Mouse (Mus musculus) liver, adult 2 months (tissue): ENCODE data around the gene Bri3bp. TPM values are rescaled to one million over a fixed set of nuclear protein-coding genes. Genes with fewer than 3 reads are reported as not detected.
"Not testable (repeated sequence)": the region's sequence is repeated elsewhere in the genome, so short reads cannot be mapped to it uniquely, and the experiment has no call there.

Source experiments
- DNase-seq: peaks from one replicate; pipeline ENCODE4 v3.0.0-alpha.2; 2011; ENCODE audit warnings: low read depth, low spot score; ENCODE audit errors: extremely low read depth
- H3K27ac ChIP-seq: fragments of 200-500 bp; replicated peaks from 2 replicates; pipeline ENCODE4 v1.5.1; 2012; ENCODE audit warnings: low read depth, mild to moderate bottlenecking, control low read depth, inconsistent platforms, low read length; ENCODE audit not compliant: insufficient read depth
- H3K27me3 ChIP-seq: fragments of 200-500 bp; 2 replicates; pipeline ENCODE4 v1.6.1; 2012; ENCODE audit warnings: mild to moderate bottlenecking, moderate library complexity, low read length, inconsistent platforms; ENCODE audit not compliant: control insufficient read depth, insufficient read depth
- H3K36me3 ChIP-seq: fragments of 200-500 bp; 2 replicates; pipeline ENCODE4 v1.6.1; 2012; ENCODE audit warnings: low read length, inconsistent platforms; ENCODE audit not compliant: control insufficient read depth, insufficient read depth
- H3K4me1 ChIP-seq: fragments of 200-500 bp; 2 replicates; pipeline ENCODE4 v1.6.1; 2011; ENCODE audit warnings: low read length; ENCODE audit not compliant: control insufficient read depth, insufficient read depth
- H3K4me3 ChIP-seq: fragments of 200-500 bp; 2 replicates; pipeline ENCODE4 v1.5.1; 2011; ENCODE audit warnings: low read depth, mild to moderate bottlenecking, control low read depth, low read length, moderate library complexity; ENCODE audit not compliant: insufficient read depth
- H3K79me2 ChIP-seq: fragments of 200-500 bp; 2 replicates; pipeline ENCODE4 v1.6.1; 2012; ENCODE audit warnings: inconsistent platforms, mild to moderate bottlenecking, low read length, moderate library complexity; ENCODE audit not compliant: control insufficient read depth, insufficient read depth
- H3K9ac ChIP-seq: fragments of 200-500 bp; 2 replicates; pipeline ENCODE4 v1.6.1; 2012; ENCODE audit warnings: low read depth, mild to moderate bottlenecking, control low read depth, inconsistent platforms, low read length
- CTCF ChIP-seq: fragments of 200-500 bp; IDR thresholded peaks from 2 replicates; pipeline ENCODE4 v1.5.1; 2011; ENCODE audit warnings: low read depth, low read length, control low read depth
- POLR2A ChIP-seq: fragments of 200-500 bp; IDR thresholded peaks from 2 replicates; pipeline ENCODE4 v1.6.1; 2011; ENCODE audit warnings: low read length, control low read depth; ENCODE audit not compliant: insufficient read depth; ENCODE audit errors: extremely low read depth
- WGBS: fragments of 180-500 bp; shearing (Covaris S2); methylation state at CpG from one replicate; pipeline ENCODE4 v1.1.7; 2018; 5-methylcytosine and 5-hydroxymethylcytosine counted together
- polyA plus RNA-seq: library from polyadenylated mRNA; depleted of rRNA; stranded (reverse); fragments of >200 nt; gene quantifications from 2 replicates; pipeline ENCODE4 v1.2.3, GENCODE M21; 2012
- total RNA-seq: library from RNA; depleted of rRNA; stranded (reverse); fragments of >200 nt; gene quantifications from 2 replicates; pipeline ENCODE4 v1.2.3, GENCODE M21; 2014

Bri3bp gene
- total and polyA plus RNA-seq, 2 experiments, result 7.7 to 23.0 TPM

DNA sequence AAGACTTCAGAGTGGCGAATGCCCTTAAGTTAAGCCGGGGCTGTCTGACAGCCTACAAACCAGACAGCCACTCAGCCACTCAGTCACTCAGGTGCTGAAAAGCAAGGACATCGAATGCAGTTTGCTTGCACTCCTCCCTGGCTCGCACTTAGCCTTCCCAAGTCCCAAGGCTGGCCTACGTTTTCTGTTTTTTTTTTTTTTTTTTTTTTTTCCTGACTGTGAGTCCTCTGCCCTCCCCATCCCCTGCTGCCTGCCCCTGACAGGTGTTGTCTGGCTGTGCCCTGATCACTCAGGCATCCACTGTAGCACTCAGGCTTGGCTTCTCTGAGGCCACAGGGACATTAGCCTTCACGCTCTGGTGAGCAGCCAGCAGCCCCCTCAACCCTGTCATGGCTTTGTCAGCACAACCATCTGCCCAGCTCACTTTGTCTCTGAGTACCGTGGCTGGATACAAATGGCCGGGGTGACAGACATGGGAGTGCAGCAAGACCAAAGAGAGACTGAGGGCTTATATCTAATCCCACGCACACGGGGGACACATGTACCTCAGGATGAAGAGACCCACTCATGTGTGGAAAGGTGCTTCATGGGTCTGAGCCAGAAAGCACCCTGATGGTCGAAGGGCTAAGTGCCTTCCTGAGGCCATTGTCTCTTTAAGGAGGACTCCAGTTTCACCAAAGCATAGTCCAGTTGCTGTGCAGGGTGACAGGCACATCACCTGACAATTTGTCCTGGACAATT is 46.2 kb downstream of the Bri3bp start:
- Histone ChIP-seq H3K27ac (peak overlapping the region; percentile 35; the same call in 1 of the 2 replicates), H3K79me2 (no peaks in the 10 kb centered on the region; the same call in 1 of the 2 replicates), H3K36me3 (peaks cover 42% of the 10 kb centered on the region), H3K4me1 (peaks cover 36% of the 10 kb centered on the region), H3K4me3 (no peak overlapping the region), H3K9ac (no peak overlapping the region), H3K27me3 (no peaks in the 10 kb centered on the region)
- no peak for DNase-seq
- TF ChIP-seq CTCF (no peak), POLR2A (no peak)
- 91% methylated on average over 11 of the region's 11 CpGs for WGBS

DNA sequence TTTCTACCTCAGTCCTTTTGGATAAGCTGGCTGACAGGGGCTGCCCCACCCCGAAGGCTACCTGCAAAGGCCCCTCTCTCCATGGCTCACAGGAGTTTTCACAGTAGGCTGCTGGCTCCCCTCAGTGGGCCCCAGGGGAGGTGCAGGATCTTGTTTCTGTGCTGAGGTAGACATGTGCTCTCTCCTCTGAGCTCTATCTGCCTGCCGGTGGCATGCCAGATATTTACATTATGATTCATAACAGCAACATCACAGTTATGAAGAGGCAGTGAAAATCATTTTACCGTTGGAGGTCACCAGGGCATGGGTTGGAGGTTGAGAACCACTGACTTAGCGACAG is 46.7 kb downstream of the Bri3bp start:
- no peak for DNase-seq
- peaks cover 31% of the 10 kb centered on the region for H3K4me1 ChIP-seq
- no peak overlapping the region for H3K9ac ChIP-seq
- H3K27me3 ChIP-seq, result no peaks in the 10 kb centered on the region
- peak overlapping the region; percentile 35; the same call in 1 of the 2 replicates for H3K27ac ChIP-seq
- H3K4me3 ChIP-seq, result no peak overlapping the region
- peak; percentile 33; the same call in 1 of the 2 replicates for TF ChIP-seq CTCF
- no peak for TF ChIP-seq POLR2A
- WGBS, result 72% methylated on average over 4 of the region's 4 CpGs
- peaks cover 42% of the 10 kb centered on the region for H3K36me3 ChIP-seq
- H3K79me2 ChIP-seq, result no peaks in the 10 kb centered on the region; the same call in 1 of the 2 replicates

DNA sequence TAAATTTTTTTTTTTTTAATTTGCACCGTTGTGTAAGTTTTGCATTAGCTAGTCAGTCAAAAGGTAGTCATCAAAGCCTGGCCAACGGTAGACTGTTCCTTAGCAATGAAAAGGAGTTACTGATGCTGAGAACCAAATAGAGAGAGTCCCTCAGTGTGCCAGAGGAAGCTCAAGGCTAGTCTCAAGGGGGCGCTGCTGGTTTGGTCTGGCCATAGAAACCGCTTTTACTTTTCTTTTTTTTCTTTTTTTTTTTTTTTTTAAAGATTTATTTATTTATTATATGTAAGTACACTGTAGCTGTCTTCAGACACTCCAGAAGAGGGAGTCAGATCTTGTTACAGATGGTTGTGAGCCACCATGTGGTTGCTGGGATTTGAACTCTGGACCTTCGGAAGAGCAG is 47.6 kb downstream of the Bri3bp start:
- Histone ChIP-seq H3K4me1 (peaks cover 22% of the 10 kb centered on the region), H3K36me3 (peaks cover 37% of the 10 kb centered on the region)
- H3K4me3 ChIP-seq, H3K79me2 ChIP-seq, H3K27ac ChIP-seq, DNase-seq, H3K9ac ChIP-seq, H3K27me3 ChIP-seq: not testable (repeated sequence)
- WGBS, result 88% methylated on average over 5 of the region's 5 CpGs

DNA sequence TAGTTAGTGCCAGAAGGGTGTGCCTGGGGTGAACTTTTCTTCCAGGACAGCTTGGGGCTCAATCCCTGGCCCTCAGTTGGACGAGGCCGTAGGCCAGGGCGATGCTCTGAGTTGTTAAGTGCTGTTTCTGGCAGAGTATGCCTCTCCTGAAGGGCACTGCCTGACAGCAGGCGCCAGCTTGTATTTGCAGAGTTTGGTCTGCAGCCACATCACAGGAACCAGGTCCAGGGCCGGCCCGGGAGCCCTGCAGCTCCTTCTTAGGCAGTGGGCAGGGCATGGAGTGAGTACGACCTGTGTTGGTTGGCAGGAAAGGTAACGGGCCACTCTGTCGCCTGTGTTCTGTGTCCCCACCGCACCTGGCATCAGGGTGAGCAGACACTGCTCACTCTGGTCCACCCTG is 49.7 kb downstream of the Bri3bp start:
- Histone ChIP-seq H3K27ac (peak overlapping the region; percentile 82; the same call in 1 of the 2 replicates), H3K9ac (peak overlapping the region; percentile 25), H3K4me1 (peaks cover 20% of the 10 kb centered on the region), H3K79me2 (peaks cover 2% of the 10 kb centered on the region; the same call in 1 of the 2 replicates), H3K27me3 (no peaks in the 10 kb centered on the region), H3K4me3 (no peak overlapping the region), H3K36me3 (peaks cover 41% of the 10 kb centered on the region)
- TF ChIP-seq POLR2A (no peak), CTCF (no peak)
- DNase-seq, result peak; percentile 94
- WGBS, result 39% methylated on average over 10 of the region's 10 CpGs

DNA sequence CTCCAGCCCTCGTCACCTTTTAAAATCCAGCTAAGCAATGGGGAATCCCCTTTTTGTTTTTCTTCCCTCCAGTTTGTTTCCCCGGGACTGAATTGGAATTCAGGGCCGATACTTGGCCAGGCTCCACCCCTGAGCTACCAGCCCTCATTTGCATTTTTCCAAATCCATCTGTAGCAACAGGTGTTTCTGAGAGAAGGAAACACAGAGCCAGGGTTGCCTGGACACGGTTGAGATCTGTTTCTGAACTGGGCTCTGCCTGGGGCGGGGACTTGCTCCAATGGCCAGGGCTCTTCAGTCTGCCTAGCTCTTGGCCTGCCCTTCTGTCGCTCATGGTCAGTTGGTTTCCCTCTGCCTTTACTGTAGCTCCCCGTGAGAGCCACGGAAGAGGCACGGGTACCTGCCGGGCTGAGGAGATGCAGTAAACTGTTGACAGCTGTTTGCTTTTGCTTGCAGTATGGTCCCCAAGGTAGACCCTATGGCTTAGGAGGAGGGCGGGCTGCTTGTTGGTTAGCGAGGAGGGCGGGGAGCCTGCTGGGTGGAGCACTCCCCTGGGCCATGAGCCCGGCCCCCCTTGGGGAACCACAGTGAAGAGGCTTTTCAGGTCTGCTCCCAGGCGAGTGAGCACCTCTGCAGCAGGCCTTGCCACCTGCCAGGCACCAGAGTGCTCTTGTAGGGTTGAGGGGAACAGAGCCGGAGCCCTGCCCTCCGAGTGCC is 51.2 kb downstream of the Bri3bp start:
- no peak for TF ChIP-seq POLR2A
- TF ChIP-seq CTCF, result no peak
- H3K4me1 ChIP-seq, result peaks cover 24% of the 10 kb centered on the region
- WGBS, result 85% methylated on average over 17 of the region's 17 CpGs
- peak overlapping the region; percentile 1; the same call in 1 of the 2 replicates for H3K9ac ChIP-seq
- H3K27ac ChIP-seq, result peak overlapping the region; percentile 6; the same call in 1 of the 2 replicates
- no peak for DNase-seq
- H3K79me2 ChIP-seq, result peaks cover 4% of the 10 kb centered on the region; the same call in 1 of the 2 replicates
- no peaks in the 10 kb centered on the region for H3K27me3 ChIP-seq
- H3K36me3 ChIP-seq, result peaks cover 35% of the 10 kb centered on the region
- no peak overlapping the region for H3K4me3 ChIP-seq

DNA sequence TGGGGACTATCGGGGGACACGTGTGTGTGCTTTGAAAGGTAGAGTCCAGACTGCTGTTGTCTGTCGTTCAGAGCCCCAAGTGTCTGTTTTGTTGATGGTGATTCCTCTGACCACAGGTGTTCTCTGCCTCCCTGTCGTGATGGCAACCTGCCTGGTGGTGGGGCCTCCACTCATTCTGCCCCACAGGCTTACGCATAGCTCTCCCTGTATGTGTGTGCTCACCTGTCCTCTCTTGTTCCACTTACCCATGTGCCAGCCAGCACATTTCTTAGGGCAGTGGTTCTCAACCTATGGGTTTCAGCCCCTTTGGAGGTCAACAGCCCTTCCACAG is 51.7 kb downstream of the Bri3bp start:
- H3K4me3 ChIP-seq, result no peak overlapping the region
- H3K27me3 ChIP-seq, result no peaks in the 10 kb centered on the region
- peaks cover 33% of the 10 kb centered on the region for H3K36me3 ChIP-seq
- TF ChIP-seq POLR2A, result no peak
- TF ChIP-seq CTCF, result no peak
- H3K79me2 ChIP-seq, result peaks cover 4% of the 10 kb centered on the region; the same call in 1 of the 2 replicates
- 90% methylated on average over 5 of the region's 5 CpGs for WGBS
- DNase-seq, result no peak
- H3K4me1 ChIP-seq, result peaks cover 29% of the 10 kb centered on the region
- no peak overlapping the region; the same call in 1 of the 2 replicates for H3K27ac ChIP-seq
- no peak overlapping the region; the same call in 1 of the 2 replicates for H3K9ac ChIP-seq
